Mouse (Mus musculus): ENCODE measurements around the gene Catsper4. TPM values are rescaled to one million over a fixed set of nuclear protein-coding genes. Genes with fewer than 3 reads are reported as not detected.
"Not testable (repeated sequence)": the region's sequence is repeated elsewhere in the genome, so short reads cannot be mapped to it uniquely, and the experiment has no call there.

Catsper4 gene
- not detected for total RNA-seq (2021)

GRCm38 (mm10) chr4:134227194-134227593, at the start of gene Catsper4:
Gene Catsper4, minus strand, starts transcription at chr4:134227383.
- no peak for DNase-seq (ENCODE audit: low spot score in 2 of 2)
- intact Hi-C loops (cut with DNase I), result loop anchor here (5.0 kb wide), 1 partner anchor 35 kb away; no protein-coding TSS in a partner anchor

- intact Hi-C loops (cut with DNase I), result no loop called here
- DNase-seq (ENCODE audit: low spot score in 2 of 2), result no peak
These were observed 46.5 kb upstream of the Catsper4 start for GRCm38 (mm10) chr4:134273417-134274345.

- intact Hi-C loops (cut with DNase I), result no loop called here
- DNase-seq (ENCODE audit: low spot score in 2 of 2), result no peak
These were observed 45.7 kb upstream of the Catsper4 start for GRCm38 (mm10) chr4:134272731-134273416.

GRCm38 (mm10) chr4:134271979-134272378, 44.8 kb upstream of the Catsper4 start:
- no peak for DNase-seq (ENCODE audit: low spot score in 2 of 2)
- intact Hi-C loops (cut with DNase I), result no loop called here

GRCm38 (mm10) chr4:134269622-134270021, 42.4 kb upstream of the Catsper4 start:
- intact Hi-C loops (cut with DNase I); DNase-seq (ENCODE audit: low spot score in 2 of 2): not testable (repeated sequence)

- intact Hi-C loops (cut with DNase I), result no loop called here
- DNase-seq (ENCODE audit: low spot score in 2 of 2), result no peak
These were observed 41.0 kb upstream of the Catsper4 start for GRCm38 (mm10) chr4:134268102-134268655.

- intact Hi-C loops (cut with DNase I), result no loop called here
- no peak for DNase-seq (ENCODE audit: low spot score in 2 of 2)
These were observed 38.8 kb upstream of the Catsper4 start for GRCm38 (mm10) chr4:134265860-134266585.

- peak in 1 of 2 experiments; percentile 27 for DNase-seq (ENCODE audit: low spot score in 2 of 2)
- intact Hi-C loops (cut with DNase I), result no loop called here
These were observed 36.0 kb upstream of the Catsper4 start for GRCm38 (mm10) chr4:134263191-134263590.

GRCm38 (mm10) chr4:134258354-134258753, 31.2 kb upstream of the Catsper4 start:
- DNase-seq (ENCODE audit: low spot score in 2 of 2), result no peak
- intact Hi-C loops (cut with DNase I), result no loop called here

GRCm38 (mm10) chr4:134257198-134258009, 30.2 kb upstream of the Catsper4 start:
- DNase-seq (ENCODE audit: low spot score in 2 of 2), result no peak
- intact Hi-C loops (cut with DNase I), result no loop called here

GRCm38 (mm10) chr4:134256407-134257197, 29.4 kb upstream of the Catsper4 start:
- intact Hi-C loops (cut with DNase I), result no loop called here
- DNase-seq (ENCODE audit: low spot score in 2 of 2), result no peak

- intact Hi-C loops (cut with DNase I), result no loop called here
- DNase-seq (ENCODE audit: low spot score in 2 of 2), result no peak
These were observed 28.7 kb upstream of the Catsper4 start for GRCm38 (mm10) chr4:134255854-134256253.

GRCm38 (mm10) chr4:134254835-134255234, 27.7 kb upstream of the Catsper4 start:
- intact Hi-C loops (cut with DNase I), result loop anchor here (5.0 kb wide), 1 partner anchor 117 kb away; no protein-coding TSS in a partner anchor
- DNase-seq (ENCODE audit: low spot score in 2 of 2), result no peak

- no peak for DNase-seq (ENCODE audit: low spot score in 2 of 2)
- intact Hi-C loops (cut with DNase I), result loop anchor here (5.0 kb wide), 1 partner anchor 118 kb away; no protein-coding TSS in a partner anchor
These were observed 26.6 kb upstream of the Catsper4 start, which contains the start of gene Grrp1 for GRCm38 (mm10) chr4:134253722-134254324. Gene Grrp1, minus strand, starts transcription at chr4:134254106.

GRCm38 (mm10) chr4:134252911-134253721, 25.9 kb upstream of the Catsper4 start:
- intact Hi-C loops (cut with DNase I), result loop anchor here (5.0 kb wide), 1 partner anchor 119 kb away; no protein-coding TSS in a partner anchor

GRCm38 (mm10) chr4:134252131-134252910, 25.1 kb upstream of the Catsper4 start:
- intact Hi-C loops (cut with DNase I), result loop anchor here (5.0 kb wide), 1 partner anchor 120 kb away; no protein-coding TSS in a partner anchor
- DNase-seq (ENCODE audit: low spot score in 2 of 2), result no peak

More at GRCm38 (mm10) chr4:134252911-134253721, 25.9 kb upstream of the Catsper4 start:
- DNase-seq (ENCODE audit: low spot score in 2 of 2), result no peak
